Mouse (Mus musculus) heart, postnatal 14 days (tissue): Measurements from ENCODE around the gene Slc35b4. TPM values are rescaled to one million over a fixed set of nuclear protein-coding genes. Genes with fewer than 3 reads are reported as not detected.

Source experiments
- DNase-seq, 2 experiments: peaks; one replicate each; pipeline ENCODE4 v3.0.0; 2021 to 2022
- intact Hi-C: fragments of 180-260 bp; cut with DNase I; formaldehyde crosslinking; loops from one replicate; pipeline ENCODE4 v1.15.1; 2025
- total RNA-seq, 2 experiments: library from RNA; stranded (reverse); gene quantifications; 2 replicates each; pipeline ENCODE4 v1.2.3; 2021

Slc35b4 gene
- total RNA-seq, 2 experiments from 2014 or later = 9.7 to 11.5 TPM

- intact Hi-C loops = no loop called here
- no peak for DNase-seq
Measured at GRCm38 (mm10) chr6:34142931-34143330, 34.0 kb downstream of the Slc35b4 start.

DNA sequence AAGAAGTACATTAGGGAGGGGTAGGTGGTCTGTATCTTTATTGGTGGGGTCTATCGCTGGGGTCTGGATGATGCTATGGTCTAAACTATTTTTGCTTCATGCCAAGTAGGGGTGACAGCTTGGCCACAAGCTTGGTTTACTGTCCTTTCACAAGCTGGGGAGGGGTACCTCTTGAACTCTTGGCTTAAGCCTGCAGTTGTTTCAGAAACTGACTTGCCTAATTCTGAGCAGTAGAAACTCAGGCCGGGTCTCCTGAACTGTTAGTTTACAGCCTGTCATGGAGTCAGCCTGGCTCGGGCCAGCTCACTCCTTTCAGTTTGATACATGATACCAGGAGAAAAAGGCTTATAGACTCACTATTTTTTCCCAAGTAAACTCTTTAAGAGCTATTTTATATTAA is 38.5 kb downstream of the Slc35b4 start:
- no peak for DNase-seq
- intact Hi-C loops = no loop called here

DNA sequence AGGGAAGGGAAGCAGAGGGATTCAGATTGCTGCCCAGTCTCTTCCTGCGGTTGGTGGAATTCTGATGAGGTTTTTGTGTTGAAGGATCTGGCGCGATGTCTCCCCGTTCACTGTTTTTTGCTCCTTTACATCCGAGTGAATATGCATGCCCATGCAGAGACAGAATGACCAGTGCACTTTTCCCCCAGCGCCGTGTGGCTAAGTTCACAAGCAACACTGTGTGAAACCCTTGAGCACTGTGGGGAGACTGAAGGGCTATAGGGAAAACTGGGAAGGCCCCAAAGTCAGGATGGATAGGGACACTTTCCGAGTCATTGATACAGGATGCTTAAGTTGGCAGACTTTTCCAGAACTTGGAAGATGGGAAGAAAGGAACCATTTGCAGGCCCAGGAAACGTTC is 44.5 kb downstream of the Slc35b4 start:
- no peak for DNase-seq
- intact Hi-C loops = no loop called here

DNA sequence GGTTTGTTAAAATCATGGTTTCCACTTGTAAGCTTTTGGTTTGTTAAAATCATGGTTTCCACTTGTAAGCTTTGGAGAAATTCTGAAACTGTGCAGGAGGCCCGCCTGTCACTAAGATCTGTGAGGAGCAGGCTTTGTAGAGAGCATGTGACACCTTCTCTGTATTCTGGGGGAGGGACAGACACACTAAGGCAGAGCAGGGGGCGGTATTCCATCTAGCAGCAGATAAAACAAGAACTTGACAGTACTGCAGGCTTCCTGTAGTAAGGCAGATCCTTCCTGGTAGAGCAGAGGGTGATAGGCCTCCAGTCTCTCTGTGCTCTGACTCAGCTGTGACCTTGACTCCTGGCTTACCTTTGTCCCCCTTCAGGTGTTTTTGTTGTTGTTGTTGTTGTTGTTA is 47.6 kb downstream of the Slc35b4 start:
- intact Hi-C loops = no loop called here
- no peak for DNase-seq

- intact Hi-C loops = no loop called here
- DNase-seq = no peak
Measured at GRCm38 (mm10) chr6:34124401-34124800, 52.5 kb downstream of the Slc35b4 start.

DNA sequence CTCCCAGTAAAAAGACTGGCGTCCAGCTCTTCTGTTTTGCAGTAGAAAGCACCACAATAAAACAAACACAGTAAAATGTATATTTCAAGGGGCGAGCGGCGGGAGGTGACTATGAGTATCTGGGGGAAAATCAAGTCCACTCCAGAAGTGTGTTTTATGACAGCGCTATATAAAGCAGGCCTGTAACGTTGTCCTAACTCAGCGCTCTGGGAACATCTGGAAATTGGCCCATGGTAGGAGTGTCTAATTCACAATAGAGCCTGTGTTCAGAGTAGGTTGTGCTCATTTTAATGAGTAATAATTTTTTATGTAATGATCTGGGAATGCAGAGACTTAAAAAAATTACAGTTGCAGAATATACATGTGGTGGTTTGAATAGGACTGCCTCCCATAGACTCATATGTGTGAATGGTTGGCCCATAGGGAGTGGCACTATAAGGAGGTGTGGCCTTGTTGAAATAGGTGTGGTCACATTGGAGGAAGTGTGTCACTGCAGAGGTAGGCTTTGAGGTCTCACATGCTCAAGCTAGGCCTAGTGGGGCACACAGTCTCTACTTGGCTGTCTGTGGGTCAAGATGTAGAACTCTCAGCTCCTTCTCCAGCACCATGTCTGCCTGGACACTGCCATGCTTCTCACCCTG is 60.0 kb downstream of the Slc35b4 start:
- intact Hi-C loops = no loop called here
- no peak for DNase-seq

GRCm38 (mm10) chr6:34111406-34111805 is 65.5 kb downstream of the Slc35b4 start:
- no peak for DNase-seq
- intact Hi-C loops = no loop called here

DNA sequence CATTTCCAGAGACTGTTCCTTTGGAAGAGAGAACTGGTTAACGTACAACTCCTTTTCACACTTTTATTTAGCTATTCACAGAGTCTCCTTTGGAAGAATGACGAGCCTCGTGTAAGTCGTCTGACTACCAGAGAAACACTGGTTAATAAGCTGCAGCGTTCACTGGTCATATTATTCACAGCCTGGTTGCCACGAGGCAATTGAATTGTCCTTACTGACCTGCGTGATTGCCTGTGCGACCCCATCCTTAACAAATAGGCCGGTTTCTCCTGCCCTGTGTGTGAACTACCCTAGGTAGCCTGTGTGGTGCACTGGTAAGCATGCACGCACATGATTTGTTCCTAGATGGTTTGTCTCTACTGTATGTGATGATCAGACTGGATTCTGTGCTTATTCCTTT is 66.3 kb downstream of the Slc35b4 start:
- intact Hi-C loops = no loop called here
- no peak for DNase-seq

Other genes starting within 250 kb of the Slc35b4 start
- under 1 TPM; 0.10 to 0.20 TPM for gene Lrguk, start 147.7 kb downstream of the Slc35b4 start, total RNA-seq
- 100 to 1,000 TPM; 221 to 256 TPM for gene Akr1b3, start 140.4 kb upstream of the Slc35b4 start, total RNA-seq
- 1 to 10 TPM; 4.2 to 4.4 TPM for gene Akr1b8, start 177.0 kb upstream of the Slc35b4 start, total RNA-seq
- 10 to 100 TPM; 63.4 to 70.7 TPM for gene Akr1b10, start 207.1 kb upstream of the Slc35b4 start, total RNA-seq
- gene Akr1b7, start 235.2 kb upstream of the Slc35b4 start, total RNA-seq = not detected